Mouse (Mus musculus) regulatory T cell (primary cell): Measurements from ENCODE around the gene Igsf9.

Experiments used
- in situ Hi-C: fragments of 300-600 bp; cut with MboI, MseI; formaldehyde crosslinking; loops from one replicate; pipeline ENCODE4 v1.15.1; 2025; ENCODE audit warnings: high pct_unique_total_duplicates

Igsf9 gene

GRCm38 (mm10) chr1:172493516-172493915 lies 11.9 kb downstream of the Igsf9 start:
- in situ Hi-C loops, result no loop called here

DNA sequence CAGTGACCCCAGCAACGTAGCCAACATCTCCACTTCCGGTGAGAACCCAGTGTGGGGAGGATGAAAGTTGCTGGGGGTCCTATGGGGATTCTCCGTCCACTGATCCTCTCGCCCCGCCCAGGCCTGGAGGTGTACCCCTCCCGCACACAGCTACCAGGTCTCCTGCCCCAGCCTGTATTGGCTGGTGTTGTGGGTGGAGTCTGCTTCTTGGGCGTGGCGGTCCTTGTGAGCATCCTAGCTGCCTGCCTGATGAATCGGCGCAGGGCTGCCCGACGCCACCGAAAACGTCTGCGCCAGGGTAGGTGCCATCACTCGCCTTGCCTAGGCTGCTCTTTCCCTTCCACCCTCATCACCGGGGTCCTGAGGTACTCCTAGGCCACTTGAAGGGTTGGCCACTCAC lies 14.4 kb downstream of the Igsf9 start:
- in situ Hi-C loops, result no loop called here

GRCm38 (mm10) chr1:172497428-172497827 lies 15.8 kb downstream of the Igsf9 start:
- in situ Hi-C loops, result no loop called here

DNA sequence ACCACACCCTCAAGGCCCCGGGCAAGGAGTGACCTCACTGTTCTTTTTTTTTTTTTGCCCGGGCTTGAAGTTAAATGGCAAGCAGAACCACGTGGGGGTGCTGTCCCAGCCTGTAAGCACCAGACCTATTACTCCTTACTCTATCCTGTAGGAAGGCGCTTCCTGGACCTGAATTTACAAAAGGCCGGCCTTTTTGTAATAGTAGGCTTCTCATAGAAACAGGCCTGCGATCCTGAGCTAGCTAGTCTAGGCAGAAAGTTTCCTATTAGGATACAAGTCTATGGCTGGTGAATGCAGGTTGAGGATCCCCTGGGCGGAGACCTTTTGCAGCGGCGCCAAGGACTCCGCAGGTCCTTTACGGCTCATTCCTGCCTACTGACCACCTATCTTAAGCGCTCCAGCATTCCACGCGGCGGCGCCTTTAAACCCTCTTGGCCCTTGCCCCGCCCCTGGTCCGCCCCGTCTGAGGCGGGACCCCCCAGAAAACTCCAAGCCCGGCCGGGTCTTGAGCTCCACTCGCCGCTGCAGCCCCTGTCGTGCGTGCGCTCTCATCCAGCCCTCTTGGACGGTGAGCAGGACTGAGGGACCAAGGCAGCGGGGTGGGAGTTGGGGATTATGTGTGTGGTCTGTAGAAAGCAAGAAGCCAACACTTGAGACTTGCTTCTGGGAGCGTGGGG lies 18.3 kb downstream of the Igsf9 start, which contains the start of gene Tagln2:
Gene Tagln2, plus strand, starts transcription at position 283 of the 677 bp plus-strand sequence.
- in situ Hi-C loops, result loop anchor here (25.0 kb wide), 1 partner anchor 363 kb away; the partner anchor contains the start of genes Dcaf8 and Pex19

DNA sequence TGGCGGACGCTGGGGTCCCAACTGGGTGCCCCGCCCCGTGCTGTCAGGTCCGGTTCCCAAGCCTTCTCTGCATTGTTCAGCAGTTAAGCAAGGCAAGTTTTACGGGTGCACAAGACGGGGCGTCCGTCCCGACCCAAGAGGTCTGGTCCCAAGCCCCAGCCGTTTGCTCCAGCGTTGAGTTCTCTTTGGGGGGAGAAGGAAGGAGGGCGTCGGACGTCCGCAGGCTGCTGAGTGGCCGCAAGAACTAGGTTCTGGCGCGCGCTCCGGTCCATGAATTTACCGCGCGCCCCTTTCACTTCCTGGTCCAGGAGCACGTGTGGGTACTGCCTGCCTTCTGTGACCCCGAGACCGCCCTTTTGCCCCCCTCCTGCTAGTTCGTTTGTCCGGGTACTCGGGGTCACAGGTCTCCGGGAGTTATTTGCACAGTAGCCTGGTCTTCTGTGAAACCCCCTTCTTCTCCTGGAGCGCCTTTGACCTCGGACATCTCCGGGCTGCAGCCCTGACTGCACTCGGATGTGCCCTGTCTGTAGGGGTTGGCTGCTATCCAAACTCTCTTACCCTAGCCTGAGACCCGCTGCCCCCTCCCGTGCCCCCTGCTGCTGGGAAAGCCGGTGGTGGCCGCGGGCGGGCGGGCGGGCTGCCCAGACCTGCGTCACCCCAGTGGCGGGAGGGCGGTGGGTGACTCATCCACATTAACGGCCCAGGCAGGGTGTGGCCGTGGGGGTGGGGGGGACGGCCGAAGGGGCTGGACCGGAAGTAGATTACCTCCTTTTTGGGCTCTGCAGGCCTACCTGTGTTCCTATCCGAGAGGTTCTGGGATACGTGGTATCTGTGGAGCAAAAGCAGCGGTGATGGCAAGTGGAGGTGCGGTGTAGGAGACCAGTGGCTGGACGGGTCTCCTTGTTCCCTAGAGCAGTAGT lies 19.1 kb downstream of the Igsf9 start:
- in situ Hi-C loops, result loop anchor here (25.0 kb wide), 1 partner anchor 363 kb away; the partner anchor contains the start of genes Dcaf8 and Pex19

DNA sequence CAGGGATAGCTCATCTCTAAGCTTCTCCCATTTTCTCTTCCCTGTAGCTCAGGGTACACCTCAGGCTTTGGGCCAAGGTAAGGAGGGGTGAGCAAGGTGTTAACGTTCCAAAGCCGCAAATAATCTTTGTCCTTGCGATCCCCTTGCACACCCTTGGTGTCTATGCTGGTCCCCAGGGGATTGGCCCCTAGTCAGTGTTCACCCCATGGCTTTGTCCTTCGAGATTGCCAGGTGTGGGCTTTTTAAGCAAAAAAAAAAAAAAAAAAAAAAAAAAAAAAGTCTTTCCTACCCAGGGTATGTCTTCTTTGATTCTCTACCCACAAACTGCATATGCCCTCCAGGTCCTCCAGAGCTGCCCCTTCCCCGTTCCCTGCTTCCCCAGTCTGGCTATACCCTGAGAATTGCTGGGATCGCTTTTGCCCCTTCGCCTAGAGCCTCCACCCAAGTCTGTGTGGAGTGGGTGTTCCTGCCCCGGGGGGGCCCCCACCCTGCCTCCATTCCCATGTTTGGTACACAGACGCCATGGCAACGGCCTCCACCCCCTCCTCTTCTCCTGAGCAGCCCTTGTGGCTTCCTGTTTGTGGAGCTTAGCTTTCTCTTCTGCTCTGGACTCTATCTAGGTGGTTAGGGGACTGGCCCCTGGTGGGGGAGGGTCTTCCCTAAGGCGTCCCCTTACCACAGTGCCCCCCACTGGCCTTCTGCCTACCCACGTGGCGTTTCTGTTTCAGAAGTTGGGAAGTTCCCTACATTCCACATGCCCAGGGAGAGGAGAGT lies 20.0 kb downstream of the Igsf9 start:
- in situ Hi-C loops, result loop anchor here (25.0 kb wide), 1 partner anchor 364 kb away; the partner anchor contains the start of genes Dcaf8 and Pex19

DNA sequence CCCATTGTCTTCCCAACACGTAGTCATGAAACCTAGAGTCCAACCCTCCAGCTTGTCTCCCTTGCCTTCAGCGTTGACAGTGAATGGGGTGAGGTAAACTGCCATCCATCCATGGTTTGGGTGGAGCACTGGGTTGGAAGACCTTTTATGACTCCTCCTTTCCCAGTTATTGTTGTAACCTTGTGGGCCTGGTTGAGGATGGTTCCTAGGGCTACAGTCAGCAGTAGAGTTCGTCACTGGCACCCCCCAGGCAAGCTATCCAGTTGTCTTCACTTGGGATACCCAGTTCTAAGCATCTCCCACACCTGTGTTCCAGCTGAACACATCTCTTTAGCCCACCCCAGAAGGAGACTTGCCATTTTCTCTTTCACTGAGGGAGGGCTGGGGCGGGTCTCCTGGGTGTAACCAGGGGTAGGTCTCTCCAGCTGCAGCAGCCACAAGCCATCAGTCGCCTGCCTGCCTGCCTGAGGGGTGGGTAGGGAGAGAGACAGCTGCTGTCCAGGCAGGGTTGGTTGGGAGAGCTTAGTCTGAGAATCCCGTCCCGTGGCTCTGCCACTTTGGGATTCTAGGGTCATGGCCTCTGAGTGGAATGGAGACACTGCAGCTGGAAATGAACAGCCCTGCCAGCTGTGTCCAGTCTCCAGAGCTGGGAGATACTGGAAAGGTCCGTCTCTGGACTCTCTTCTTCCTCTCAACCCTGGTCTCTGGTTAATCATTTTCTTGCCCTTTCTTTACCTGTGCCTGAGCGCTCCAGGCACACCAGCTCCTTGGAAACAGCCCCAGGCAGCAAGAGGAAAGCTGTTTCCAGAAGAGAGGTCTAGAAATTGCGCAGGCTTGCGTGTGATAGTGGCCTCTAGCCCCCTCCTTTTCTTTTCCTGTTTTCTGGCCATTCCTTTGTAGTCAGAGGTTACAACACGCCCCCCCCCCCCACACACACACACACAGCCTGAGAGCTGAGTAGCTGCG lies 20.8 kb downstream of the Igsf9 start:
- in situ Hi-C loops, result loop anchor here (25.0 kb wide), 1 partner anchor 365 kb away; the partner anchor contains the start of genes Dcaf8 and Pex19

GRCm38 (mm10) chr1:172503111-172503997 lies 21.8 kb downstream of the Igsf9 start:
- in situ Hi-C loops, result loop anchor here (25.0 kb wide), 1 partner anchor 366 kb away; the partner anchor contains the start of genes Dcaf8 and Pex19

DNA sequence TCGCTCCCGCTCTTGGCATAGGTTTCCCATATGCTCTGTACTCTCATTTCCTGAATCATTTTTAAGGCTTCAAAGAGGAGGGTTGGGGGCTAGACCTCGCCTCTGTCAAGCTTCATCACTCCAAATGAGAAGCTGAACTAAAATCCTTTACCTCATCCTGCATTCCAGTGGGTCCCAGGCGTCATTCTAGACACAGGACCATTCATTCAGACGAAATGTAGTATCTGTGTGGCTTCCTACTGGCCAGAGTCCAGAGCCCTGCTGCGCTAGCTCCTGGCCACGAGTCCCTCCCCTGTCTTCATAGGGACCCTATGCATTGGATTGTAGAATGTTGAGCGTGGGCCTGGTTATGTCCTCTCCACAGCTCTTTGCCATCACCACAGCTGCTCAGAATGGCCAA lies 23.2 kb downstream of the Igsf9 start:
- in situ Hi-C loops, result loop anchor here (25.0 kb wide), 1 partner anchor 367 kb away; the partner anchor contains the start of genes Dcaf8 and Pex19

GRCm38 (mm10) chr1:172507001-172507400 lies 25.4 kb downstream of the Igsf9 start:
- in situ Hi-C loops, result loop anchor here (25.0 kb wide), 1 partner anchor 370 kb away; the partner anchor contains the start of genes Dcaf8 and Pex19

GRCm38 (mm10) chr1:172507701-172508100 lies 26.1 kb downstream of the Igsf9 start:
- in situ Hi-C loops, result loop anchor here (25.0 kb wide), 1 partner anchor 370 kb away; the partner anchor contains the start of genes Dcaf8 and Pex19

DNA sequence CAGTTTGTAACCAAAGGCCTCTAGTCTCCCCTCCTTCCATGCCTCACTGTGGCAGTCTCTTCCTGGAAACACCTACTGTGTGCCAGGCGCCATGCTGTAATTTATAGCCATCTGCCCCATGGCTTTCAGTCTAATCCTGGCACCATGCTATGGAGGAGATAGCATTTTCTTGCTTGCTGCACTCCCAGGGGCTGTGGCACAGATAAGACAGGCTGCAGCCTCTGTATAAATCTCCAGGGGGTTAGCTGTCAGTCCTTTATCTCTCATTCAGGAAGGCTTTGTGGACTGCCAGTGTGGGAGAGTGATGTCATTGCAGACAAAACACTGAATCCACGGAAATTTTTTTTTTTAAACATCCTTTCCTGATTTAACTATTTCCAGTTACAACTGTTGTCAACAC lies 26.6 kb downstream of the Igsf9 start:
- in situ Hi-C loops, result loop anchor here (25.0 kb wide), 1 partner anchor 371 kb away; the partner anchor contains the start of genes Dcaf8 and Pex19

- in situ Hi-C loops, result loop anchor here (25.0 kb wide), 1 partner anchor 372 kb away; the partner anchor contains the start of genes Dcaf8 and Pex19
Observed at GRCm38 (mm10) chr1:172509235-172509634, 27.6 kb downstream of the Igsf9 start.

GRCm38 (mm10) chr1:172509983-172510382 lies 28.4 kb downstream of the Igsf9 start:
- in situ Hi-C loops, result loop anchor here (25.0 kb wide), 1 partner anchor 373 kb away; the partner anchor contains the start of genes Dcaf8 and Pex19

- in situ Hi-C loops, result loop anchor here (25.0 kb wide), 1 partner anchor 373 kb away; the partner anchor contains the start of genes Dcaf8 and Pex19
Observed at GRCm38 (mm10) chr1:172510421-172510972, 28.9 kb downstream of the Igsf9 start.

GRCm38 (mm10) chr1:172512962-172513361 lies 31.4 kb downstream of the Igsf9 start:
- in situ Hi-C loops, result loop anchor here (25.0 kb wide), 1 partner anchor 376 kb away; the partner anchor contains the start of genes Dcaf8 and Pex19

- in situ Hi-C loops, result loop anchor here (25.0 kb wide), 1 partner anchor 376 kb away; the partner anchor contains the start of genes Dcaf8 and Pex19
Observed at GRCm38 (mm10) chr1:172513525-172514212, 32.1 kb downstream of the Igsf9 start.
